Mouse (Mus musculus) kidney, postnatal 0 days (tissue): ENCODE measurements around the gene Kctd21. TPM values are rescaled to one million over a fixed set of nuclear protein-coding genes. Genes with fewer than 3 reads are reported as not detected.

Source experiments
- ATAC-seq: fragments of 200-750 bp; cut with Nextera tagmentation; replicated peaks from 2 replicates; pipeline ENCODE4 v1.8.0; 2017; ENCODE audit warnings: low read depth, moderate number of reproducible peaks, moderate TSS enrichment, moderate library complexity; ENCODE audit not compliant: low FRiP score
- DNase-seq: peaks from one replicate; pipeline ENCODE4 v3.0.0-alpha.2; 2016; ENCODE audit warnings: low spot score
- H3K27ac ChIP-seq: fragments of 300-500 bp; sonication (generic); 2 replicates; pipeline ENCODE4 v1.5.1; 2014; ENCODE audit warnings: mild to moderate bottlenecking
- H3K27me3 ChIP-seq: fragments of 300-500 bp; sonication (generic); 2 replicates; pipeline ENCODE4 v1.6.1; 2014; ENCODE audit warnings: low read length, mixed read lengths; ENCODE audit not compliant: insufficient read depth
- H3K36me3 ChIP-seq: fragments of 300-500 bp; sonication (generic); 2 replicates; pipeline ENCODE4 v1.6.1; 2014; ENCODE audit warnings: low read length, mixed read lengths; ENCODE audit not compliant: insufficient read depth
- H3K4me1 ChIP-seq: fragments of 300-500 bp; sonication (generic); replicated peaks from 2 replicates; pipeline ENCODE4 v1.6.1; 2014; ENCODE audit warnings: antibody characterized with exemption, low read length, mixed read lengths; ENCODE audit not compliant: insufficient read depth
- H3K4me2 ChIP-seq: fragments of 300-500 bp; sonication (generic); 2 replicates; pipeline ENCODE4 v1.6.1; 2014; ENCODE audit warnings: mild to moderate bottlenecking, low read length, moderate library complexity, mixed read lengths
- H3K4me3 ChIP-seq: fragments of 300-500 bp; sonication (generic); replicated peaks from 2 replicates; pipeline ENCODE4 v1.5.1; 2014; ENCODE audit warnings: low read depth, low read length
- H3K9ac ChIP-seq: fragments of 300-500 bp; sonication (generic); 2 replicates; pipeline ENCODE4 v1.6.1; 2014; ENCODE audit warnings: low read depth, low read length
- H3K9me3 ChIP-seq: fragments of 300-500 bp; sonication (generic); replicated peaks from 2 replicates; pipeline ENCODE4 v1.6.1; 2016; ENCODE audit warnings: low read length, inconsistent platforms, mixed read lengths
- CTCF ChIP-seq: IDR thresholded peaks from 2 replicates; pipeline ENCODE4 v1.5.1; 2016; ENCODE audit warnings: antibody characterized with exemption, low read depth, mild to moderate bottlenecking, moderate library complexity
- WGBS: fragments of 180-500 bp; shearing (Covaris S2); extraction: QIAGEN DNeasy Blood & Tissue Kit; methylation state at CpG from one replicate; pipeline ENCODE4 v1.1.7; 2014; 5-methylcytosine and 5-hydroxymethylcytosine counted together
- polyA plus RNA-seq: library from polyadenylated mRNA; unstranded; fragments of >200 nt; fragmentation: Nextera tagmentation; extraction: Ambion mirVana; gene quantifications from 2 replicates; pipeline ENCODE4 v1.2.1, GENCODE M21; 2015

Gene Kctd21
- polyA plus RNA-seq, 1 experiment from 2014 or later, result 2.0 TPM

- H3K36me3 ChIP-seq, result no peaks in the 10 kb centered on the region
- H3K4me2 ChIP-seq, result no peak overlapping the region
- no peak for TF ChIP-seq CTCF
- no peaks in the 10 kb centered on the region for H3K27me3 ChIP-seq
- H3K9me3 ChIP-seq, result no peaks in the 10 kb centered on the region
- ATAC-seq (no peak), DNase-seq (no peak)
- no peak overlapping the region for H3K27ac ChIP-seq
- H3K4me1 ChIP-seq, result peaks cover 2% of the 10 kb centered on the region; the same call in 1 of the 2 replicates
- no peak overlapping the region for H3K4me3 ChIP-seq
- no peak overlapping the region for H3K9ac ChIP-seq
- 74% methylated on average over 1 of the region's 1 CpGs for WGBS
Observed at GRCm38 (mm10) chr7:97365887-97366286, 33.8 kb downstream of the Kctd21 start.

DNA sequence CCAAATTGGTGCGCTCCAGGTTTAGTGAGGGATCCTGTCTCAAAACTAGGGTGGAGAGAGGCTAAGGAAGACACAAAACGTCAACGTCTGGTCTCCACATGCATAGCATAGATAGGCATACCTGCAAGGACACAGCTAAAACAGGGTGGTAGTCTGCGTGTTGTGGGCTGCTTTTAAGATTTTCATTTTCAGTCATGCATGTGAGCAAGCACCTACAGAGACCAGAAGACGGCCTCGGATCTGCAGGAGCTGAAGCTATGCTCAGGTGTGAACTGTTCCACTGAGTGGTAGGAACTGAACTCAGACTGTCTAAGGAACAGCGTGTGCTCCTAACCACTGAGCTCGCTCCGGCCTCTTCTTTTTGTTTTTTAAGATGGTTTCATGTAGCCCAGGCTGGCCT lies 43.0 kb downstream of the Kctd21 start:
- Histone ChIP-seq H3K4me2 (no peak overlapping the region), H3K9ac (no peak overlapping the region), H3K4me1 (peaks cover 11% of the 10 kb centered on the region), H3K36me3 (peaks cover 35% of the 10 kb centered on the region; the same call in 1 of the 2 replicates), H3K4me3 (no peak overlapping the region), H3K27ac (no peak overlapping the region), H3K27me3 (no peaks in the 10 kb centered on the region), H3K9me3 (no peaks in the 10 kb centered on the region)
- 95% methylated on average over 9 of the region's 9 CpGs for WGBS
- ATAC-seq, result no peak
- TF ChIP-seq CTCF, result no peak
- DNase-seq, result no peak

DNA sequence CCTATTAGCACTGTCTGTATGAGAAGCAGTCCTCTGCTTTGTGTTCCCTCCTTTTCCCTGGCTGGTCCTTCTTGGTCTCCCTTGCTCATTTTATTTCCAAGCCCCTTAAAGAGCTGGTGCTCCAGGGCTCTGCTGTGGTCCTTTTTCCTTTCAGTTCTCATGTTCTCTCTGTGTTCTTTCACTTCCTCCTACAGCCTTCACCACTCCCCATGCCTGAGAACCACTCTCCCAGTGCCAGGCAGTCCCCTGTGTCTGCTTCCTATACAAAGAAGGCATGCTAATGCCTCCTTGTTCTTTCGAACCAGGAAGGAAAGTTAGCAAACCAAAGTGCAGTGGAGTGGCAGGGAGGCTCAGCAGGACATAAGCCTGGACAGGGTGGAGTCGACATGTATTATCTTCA lies 43.8 kb downstream of the Kctd21 start:
- ATAC-seq, result no peak
- 79% methylated on average over 2 of the region's 2 CpGs for WGBS
- Histone ChIP-seq H3K27me3 (no peaks in the 10 kb centered on the region), H3K27ac (no peak overlapping the region), H3K4me1 (peaks cover 8% of the 10 kb centered on the region), H3K4me3 (no peak overlapping the region), H3K9me3 (no peaks in the 10 kb centered on the region), H3K4me2 (no peak overlapping the region), H3K36me3 (peaks cover 39% of the 10 kb centered on the region; the same call in 1 of the 2 replicates), H3K9ac (no peak overlapping the region)
- no peak for DNase-seq
- TF ChIP-seq CTCF, result no peak

DNA sequence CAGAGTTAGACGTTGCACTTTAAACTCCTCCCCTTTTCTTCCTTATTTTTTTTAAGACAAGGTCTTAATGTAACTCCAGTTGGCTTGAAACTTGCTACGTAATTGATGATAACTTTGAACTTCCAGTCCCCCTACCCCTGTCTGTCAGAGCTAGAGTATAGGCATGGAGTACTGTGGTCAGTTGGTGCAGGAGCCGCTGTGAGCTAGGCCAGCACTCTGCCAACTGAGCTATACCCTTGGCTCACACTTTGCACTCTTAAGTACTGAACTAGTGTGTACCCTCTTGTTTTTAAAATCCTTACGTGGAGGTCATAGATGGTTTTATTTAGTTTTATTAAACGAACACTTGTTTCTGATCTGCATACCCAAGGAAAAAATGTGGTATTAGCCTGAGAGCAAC lies 47.2 kb downstream of the Kctd21 start:
- DNase-seq, result no peak
- no peaks in the 10 kb centered on the region for H3K27me3 ChIP-seq
- peaks cover 59% of the 10 kb centered on the region for H3K36me3 ChIP-seq
- no peak for ATAC-seq
- H3K9ac ChIP-seq, result no peak overlapping the region
- no peak overlapping the region for H3K4me3 ChIP-seq
- no peaks in the 10 kb centered on the region for H3K4me1 ChIP-seq
- no peak overlapping the region for H3K27ac ChIP-seq
- H3K4me2 ChIP-seq, result no peak overlapping the region
- TF ChIP-seq CTCF, result no peak
- H3K9me3 ChIP-seq, result no peaks in the 10 kb centered on the region
- 89% methylated on average over 5 of the region's 5 CpGs for WGBS

DNA sequence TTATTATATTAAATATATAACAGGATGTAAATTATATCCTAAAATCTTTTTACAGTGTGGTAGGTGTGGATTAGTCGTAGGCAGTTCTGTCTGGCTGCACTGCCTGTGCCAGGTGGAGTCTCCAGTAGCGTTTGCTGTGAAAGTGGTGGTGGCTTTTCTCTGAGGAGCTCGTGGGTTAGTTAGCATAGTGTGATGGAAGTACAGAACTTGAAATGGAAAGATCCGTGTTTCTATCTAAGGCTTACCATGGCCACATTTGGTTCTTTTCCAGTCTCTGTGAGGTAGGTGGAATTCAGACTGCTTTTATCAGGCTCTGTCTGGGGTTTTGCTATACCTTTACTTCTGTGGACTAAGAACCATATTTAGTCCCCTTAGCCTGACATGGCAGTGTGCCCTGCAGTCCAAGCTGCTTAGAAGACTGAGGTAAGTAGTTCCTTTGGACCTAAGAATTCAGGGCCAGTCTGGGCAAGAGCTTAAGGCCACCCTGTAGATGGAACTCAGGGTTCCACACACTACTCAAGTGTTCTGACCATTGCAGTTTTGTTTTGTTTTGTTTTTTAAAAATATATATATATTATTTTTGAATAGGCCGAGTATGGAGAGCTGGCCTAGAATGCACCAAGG lies 48.5 kb downstream of the Kctd21 start:
- Histone ChIP-seq H3K27me3 (no peaks in the 10 kb centered on the region), H3K9ac (no peak overlapping the region), H3K27ac (no peak overlapping the region), H3K9me3 (no peaks in the 10 kb centered on the region), H3K4me2 (no peak overlapping the region), H3K4me3 (no peak overlapping the region), H3K4me1 (no peaks in the 10 kb centered on the region), H3K36me3 (peaks cover 62% of the 10 kb centered on the region)
- DNase-seq (no peak), ATAC-seq (no peak)
- TF ChIP-seq CTCF, result no peak
- WGBS, result 89% methylated on average over 5 of the region's 5 CpGs

DNA sequence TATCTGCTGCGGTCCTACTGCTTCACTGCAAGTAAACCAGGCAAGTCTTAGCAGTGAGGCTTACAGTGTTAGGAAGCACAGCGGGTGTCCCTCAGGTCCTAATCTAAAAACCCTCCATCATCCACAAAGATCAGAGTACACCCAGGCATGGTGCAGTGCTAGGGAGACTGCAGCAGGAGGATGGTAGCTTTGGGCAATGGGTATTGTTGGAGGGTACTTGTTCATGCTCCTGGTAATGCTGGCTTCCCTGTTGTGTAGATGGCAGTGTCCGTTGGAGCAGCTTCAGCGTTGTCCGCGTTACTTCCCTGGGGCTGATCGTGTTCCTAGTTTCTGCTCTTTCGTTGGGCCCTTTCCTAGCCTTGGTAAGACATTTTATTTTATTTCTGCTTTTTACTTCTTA lies 50.5 kb downstream of the Kctd21 start:
- WGBS, result 98% methylated on average over 8 of the region's 8 CpGs
- Histone ChIP-seq H3K4me3 (no peak overlapping the region), H3K36me3 (peaks cover 71% of the 10 kb centered on the region)

More for the DNA sequence above, 50.5 kb downstream of the Kctd21 start:
- no peak overlapping the region for H3K27ac ChIP-seq
- no peak overlapping the region for H3K4me2 ChIP-seq
- no peak overlapping the region for H3K9ac ChIP-seq
- no peaks in the 10 kb centered on the region for H3K27me3 ChIP-seq
- no peak for DNase-seq
- TF ChIP-seq CTCF, result no peak
- no peaks in the 10 kb centered on the region for H3K9me3 ChIP-seq
- ATAC-seq, result no peak
- no peaks in the 10 kb centered on the region for H3K4me1 ChIP-seq
